8 mouse cellular contexts compared by ENCODE assay signal in genomic region chr17:48031521-48032430, GRCm38 (mm10). TPM values are rescaled to one million over a fixed set of nuclear protein-coding genes. Genes with fewer than 3 reads are reported as not detected.
DNase-seq lines count a peak whose midpoint lies in the region; ATAC-seq and TF ChIP-seq lines count a peak whose summit lies in the region.

No protein-coding gene starts in this region.

- peaks cover 3% of the 10 kb centered on the region; the same call in 1 of the 2 replicates for H3K9me3 ChIP-seq in kidney, embryonic 16.5 days (ENCODE audit: low read length)
- H3K9me3 ChIP-seq in liver, embryonic 16.5 days (replicated peaks; ENCODE audit: control insufficient read depth, low read length): no peaks in the 10 kb centered on the region
- no peaks in the 10 kb centered on the region for H3K9me3 ChIP-seq in neural tube, embryonic 15.5 days (replicated peaks)

- peak overlapping the region; percentile 47 for H3K4me3 ChIP-seq in kidney, embryonic 16.5 days (ENCODE audit: low read length)
- H3K4me3 ChIP-seq in kidney, adult 2 months (ENCODE audit: insufficient read depth, low read depth, low read length): no peak overlapping the region
- H3K4me3 ChIP-seq in liver, embryonic 16.5 days (ENCODE audit: low read depth, low read length): peak overlapping the region; percentile 31
- H3K4me3 ChIP-seq in neural tube, embryonic 15.5 days (replicated peaks): peak overlapping the region; percentile 33

- ATAC-seq in kidney, embryonic 16.5 days (ENCODE audit: low FRiP score, low TSS enrichment): peak; percentile 93
- ATAC-seq in liver, embryonic 16.5 days (ENCODE audit: low read depth): peak; percentile 39
- peak; percentile 62 for ATAC-seq in neural tube, embryonic 15.5 days (ENCODE audit: low FRiP score)
- ATAC-seq in cerebellum, adult (ENCODE audit: insufficient number of reproducible peaks, low FRiP score, low TSS enrichment): no peak
- ATAC-seq in megakaryocyte-erythroid progenitor cell, adult 5-6 weeks (replicated peaks; ENCODE audit: low FRiP score, low TSS enrichment, poor library complexity, severe bottlenecking): no peak

- H3K27ac ChIP-seq in kidney, embryonic 16.5 days (ENCODE audit: low read length): peak overlapping the region; percentile 26; the same call in 1 of the 2 replicates
- no peak overlapping the region for H3K27ac ChIP-seq in kidney, adult 2 months (ENCODE audit: insufficient read depth, low read depth, low read length)
- no peak overlapping the region for H3K27ac ChIP-seq in liver, embryonic 16.5 days (ENCODE audit: low read length)
- H3K27ac ChIP-seq in neural tube, embryonic 15.5 days (replicated peaks): no peak overlapping the region

- H3K4me1 ChIP-seq in kidney, embryonic 16.5 days (ENCODE audit: insufficient read depth, low read length): peaks cover 29% of the 10 kb centered on the region
- no peaks in the 10 kb centered on the region for H3K4me1 ChIP-seq in kidney, adult 2 months (ENCODE audit: control insufficient read depth, insufficient read depth, low read length)
- H3K4me1 ChIP-seq in liver, embryonic 16.5 days (ENCODE audit: control insufficient read depth, low read depth, low read length): no peaks in the 10 kb centered on the region; the same call in 1 of the 2 replicates
- peaks cover 40% of the 10 kb centered on the region for H3K4me1 ChIP-seq in neural tube, embryonic 15.5 days

- DNase-seq in kidney, adult 2 months: no peak
- DNase-seq in embryo, embryonic 11.5 days (ENCODE audit: low read depth, low spot score): peak; percentile 86
- DNase-seq in heart, postnatal 4 days: peak; percentile 49

- WGBS in kidney, embryonic 16.5 days: 6% methylated on average over 37 of the region's 42 CpGs
- 13% methylated on average over 42 of the region's 42 CpGs for WGBS in kidney, adult 2 months
- WGBS in liver, embryonic 16.5 days (ENCODE audit: insufficient replicate concordance): 11% methylated on average over 42 of the region's 42 CpGs
- WGBS in neural tube, embryonic 15.5 days: 5% methylated on average over 42 of the region's 42 CpGs

- TF ChIP-seq POLR2A in kidney, adult 2 months (IDR thresholded peaks at IDR 0.05; ENCODE audit: low read depth, low read length): no peak

- H3K27me3 ChIP-seq in kidney, embryonic 16.5 days (ENCODE audit: insufficient read depth, low read length): peaks cover 9% of the 10 kb centered on the region; the same call in 1 of the 2 replicates
- H3K27me3 ChIP-seq in kidney, adult 2 months (replicated peaks; ENCODE audit: control insufficient read depth, insufficient read depth, low read length): peaks cover 3% of the 10 kb centered on the region; the same call in 1 of the 2 replicates
- H3K27me3 ChIP-seq in liver, embryonic 16.5 days (ENCODE audit: control insufficient read depth, insufficient read depth, low read depth, low read length): peaks cover 7% of the 10 kb centered on the region
- H3K27me3 ChIP-seq in neural tube, embryonic 15.5 days (replicated peaks): peaks cover 20% of the 10 kb centered on the region

- TF ChIP-seq CTCF in kidney, adult 2 months (conservative IDR thresholded peaks at IDR 0.05; ENCODE audit: insufficient read depth, insufficient read length, low read depth, low read length): no peak

- H3K9ac ChIP-seq in kidney, embryonic 16.5 days (replicated peaks; ENCODE audit: low read length): peak overlapping the region; percentile 50
- H3K9ac ChIP-seq in liver, embryonic 16.5 days (ENCODE audit: low read depth, low read length): peak overlapping the region; percentile 37
- peak overlapping the region; percentile 33; the same call in 1 of the 2 replicates for H3K9ac ChIP-seq in neural tube, embryonic 15.5 days (replicated peaks)

- peak overlapping the region; percentile 64 for H3K4me2 ChIP-seq in kidney, embryonic 16.5 days (replicated peaks; ENCODE audit: low read depth, low read length)
- H3K4me2 ChIP-seq in liver, embryonic 16.5 days (ENCODE audit: low read depth, low read length): peak overlapping the region; percentile 61
- peak overlapping the region; percentile 69 for H3K4me2 ChIP-seq in neural tube, embryonic 15.5 days

- no peaks in the 10 kb centered on the region for H3K36me3 ChIP-seq in kidney, embryonic 16.5 days (ENCODE audit: insufficient read depth, low read length)
- H3K36me3 ChIP-seq in kidney, adult 2 months (ENCODE audit: control insufficient read depth, insufficient read depth, low read length): no peaks in the 10 kb centered on the region
- no peaks in the 10 kb centered on the region for H3K36me3 ChIP-seq in liver, embryonic 16.5 days (ENCODE audit: control insufficient read depth, insufficient read depth)
- no peaks in the 10 kb centered on the region for H3K36me3 ChIP-seq in neural tube, embryonic 15.5 days

RNA-seq across cellular contexts. Expression of gene 1700122O11Rik, which starts 6.3 kb away (rescaled TPM):
- not detected in 2 replicates for polyA plus RNA-seq in kidney, embryonic 16.5 days (2015; fragmentation: Nextera tagmentation; extraction: Ambion mirVana)
- polyA plus RNA-seq in kidney, adult 2 months (2012; rRNA removed): not detected in 2 replicates
- not detected for total RNA-seq in heart, postnatal 4 days (2021)
- not detected in 2 replicates for polyA plus RNA-seq in liver, embryonic 16.5 days (2015; fragmentation: Nextera tagmentation; extraction: Ambion mirVana)
- not detected in 2 replicates for polyA plus RNA-seq in neural tube, embryonic 15.5 days (2015; fragmentation: Nextera tagmentation; extraction: Ambion mirVana)
- not detected in 2 replicates for total RNA-seq in megakaryocyte-erythroid progenitor cell, adult 5-6 weeks (2014; fragmentation: Nextera tagmentation)
- not detected in 2 replicates for total RNA-seq in megakaryocyte-erythroid progenitor cell, adult 5-6 weeks (2017)

RNA-seq across cellular contexts. Expression of gene 1700067P10Rik, which starts 57.3 kb away (rescaled TPM):
- not detected in 2 replicates for polyA plus RNA-seq in kidney, embryonic 16.5 days (2015; fragmentation: Nextera tagmentation; extraction: Ambion mirVana)
- not detected in 2 replicates for polyA plus RNA-seq in kidney, adult 2 months (2012; rRNA removed)
- not detected for total RNA-seq in heart, postnatal 4 days (2021)
- not detected in 2 replicates for polyA plus RNA-seq in liver, embryonic 16.5 days (2015; fragmentation: Nextera tagmentation; extraction: Ambion mirVana)
- polyA plus RNA-seq in neural tube, embryonic 15.5 days (2015; fragmentation: Nextera tagmentation; extraction: Ambion mirVana): not detected in 2 replicates
- not detected in 2 replicates for total RNA-seq in megakaryocyte-erythroid progenitor cell, adult 5-6 weeks (2014; fragmentation: Nextera tagmentation)
- total RNA-seq in megakaryocyte-erythroid progenitor cell, adult 5-6 weeks (2017): not detected in 2 replicates

Comparison
In these comparisons a context has a peak if more than half of its experiments do, and no peak if none do; other contexts are left out.
1. ATAC-seq: peak in kidney, embryonic 16.5 days (single experiment), liver, embryonic 16.5 days (single experiment) and neural tube, embryonic 15.5 days (single experiment); none in cerebellum, adult (single experiment) and megakaryocyte-erythroid progenitor cell, adult 5-6 weeks (single experiment).
2. Peak in every context shown above with its lines, with median percentiles within 50 percentile points of each other: H3K4me2 ChIP-seq and H3K9ac ChIP-seq.